Mouse (Mus musculus): Measurements from ENCODE around the gene Rnaseh2a.

- TF ChIP-seq ZC3H11A (IDR thresholded peaks at IDR 0.05; ENCODE audit: borderline replicate concordance, low read depth, low read length) = no peak
- no peak for TF ChIP-seq MAFK (IDR thresholded peaks at IDR 0.05; ENCODE audit: insufficient read depth, low read depth, low read length)
- TF ChIP-seq ZNF384 (IDR thresholded peaks at IDR 0.05; ENCODE audit: low read depth, low read length) = no peak
- no peak for TF ChIP-seq CHD2 (IDR thresholded peaks at IDR 0.05; ENCODE audit: low read depth, low read length)
- TF ChIP-seq HCFC1 (IDR thresholded peaks at IDR 0.05; ENCODE audit: borderline replicate concordance, insufficient read depth, low read length) = no peak
Observed at GRCm38 (mm10) chr8:84978248-84978940, 8.8 kb upstream of the Rnaseh2a start, which contains the start of gene Junb.

Measured in ES-E14 (cell line).